Mouse (Mus musculus): ENCODE measurements around the gene Dnajc12.
A peak's percentile ranks its signal among the peaks of the same experiment; 100 is the strongest.
"Not testable (repeated sequence)": the region's sequence is repeated elsewhere in the genome, so short reads cannot be mapped to it uniquely, and the experiment has no call there.

Dnajc12 gene

GRCm38 (mm10) chr10:63382372-63383279, at the start of gene Dnajc12:
Dnajc12 (plus strand) TSS chr10:63382443.
- peak; percentile 31 for DNase-seq (ENCODE audit: low spot score)

- no peak for DNase-seq (ENCODE audit: low spot score)
Measured at GRCm38 (mm10) chr10:63336901-63337300, 45.3 kb upstream of the Dnajc12 start.

- DNase-seq (ENCODE audit: low spot score), result no peak
Measured at GRCm38 (mm10) chr10:63337326-63337725, 44.9 kb upstream of the Dnajc12 start.

GRCm38 (mm10) chr10:63337951-63338836, 44.0 kb upstream of the Dnajc12 start:
- DNase-seq (ENCODE audit: low spot score), result peak; percentile 24

- peak; percentile 72 for DNase-seq (ENCODE audit: low spot score)
Measured at GRCm38 (mm10) chr10:63338914-63339643, 43.2 kb upstream of the Dnajc12 start.

GRCm38 (mm10) chr10:63341351-63341750, 40.9 kb upstream of the Dnajc12 start:
- no peak for DNase-seq (ENCODE audit: low spot score)

- no peak for DNase-seq (ENCODE audit: low spot score)
Measured at GRCm38 (mm10) chr10:63344751-63345150, 37.5 kb upstream of the Dnajc12 start.

GRCm38 (mm10) chr10:63348291-63348690, 34.0 kb upstream of the Dnajc12 start:
- no peak for DNase-seq (ENCODE audit: low spot score)

- DNase-seq (ENCODE audit: low spot score), result no peak
Measured at GRCm38 (mm10) chr10:63350666-63351065, 31.6 kb upstream of the Dnajc12 start.

GRCm38 (mm10) chr10:63351099-63351498, 31.1 kb upstream of the Dnajc12 start:
- DNase-seq (ENCODE audit: low spot score), result not testable (repeated sequence)

GRCm38 (mm10) chr10:63352111-63352510, 30.1 kb upstream of the Dnajc12 start:
- no peak for DNase-seq (ENCODE audit: low spot score)

GRCm38 (mm10) chr10:63360502-63360901, 21.7 kb upstream of the Dnajc12 start:
- DNase-seq (ENCODE audit: low spot score), result no peak

- DNase-seq (ENCODE audit: low spot score), result no peak
Measured at GRCm38 (mm10) chr10:63365918-63366455, 16.3 kb upstream of the Dnajc12 start.

GRCm38 (mm10) chr10:63367386-63367785, 14.9 kb upstream of the Dnajc12 start:
- no peak for DNase-seq (ENCODE audit: low spot score)

- DNase-seq (ENCODE audit: low spot score), result no peak
Measured at GRCm38 (mm10) chr10:63368041-63368440, 14.2 kb upstream of the Dnajc12 start.

GRCm38 (mm10) chr10:63376303-63376702, 5.9 kb upstream of the Dnajc12 start:
- DNase-seq (ENCODE audit: low spot score), result no peak

- DNase-seq (ENCODE audit: low spot score), result peak; percentile 17
Measured at GRCm38 (mm10) chr10:63377468-63377867, 4.8 kb upstream of the Dnajc12 start.

- DNase-seq (ENCODE audit: low spot score), result no peak
Measured at GRCm38 (mm10) chr10:63378948-63379680, 3.1 kb upstream of the Dnajc12 start.

GRCm38 (mm10) chr10:63381498-63382280, 554 bp upstream of the Dnajc12 start, which contains the start of gene Sirt1:
Sirt1 (minus strand) TSS chr10:63381704.
- no peak for DNase-seq (ENCODE audit: low spot score)

GRCm38 (mm10) chr10:63385897-63386296, 3.7 kb downstream of the Dnajc12 start:
- not testable (repeated sequence) for DNase-seq (ENCODE audit: low spot score)
